Mouse (Mus musculus) testis, adult 2 months (tissue): ENCODE measurements at regions not wholly inside any gene's neighbourhood (a gene's known extent, or its start where the extent isn't known, plus 50 kb on each side); places are given as distances from the start of the nearest gene placed in this dataset.

ENCODE experiments used
- CTCF ChIP-seq: fragments of 200-500 bp; IDR thresholded peaks from 2 replicates; pipeline ENCODE4 v1.5.1; 2012; ENCODE audit warnings: low read depth, mild to moderate bottlenecking, inconsistent platforms, low read length, moderate library complexity; ENCODE audit not compliant: control insufficient read depth, insufficient read depth, insufficient replicate concordance
- POLR2A ChIP-seq: fragments of 200-500 bp; IDR thresholded peaks from 2 replicates; pipeline ENCODE4 v1.6.1; 2012; ENCODE audit warnings: low read depth, mild to moderate bottlenecking, inconsistent platforms, low read length, moderate library complexity; ENCODE audit not compliant: control insufficient read depth

DNA sequence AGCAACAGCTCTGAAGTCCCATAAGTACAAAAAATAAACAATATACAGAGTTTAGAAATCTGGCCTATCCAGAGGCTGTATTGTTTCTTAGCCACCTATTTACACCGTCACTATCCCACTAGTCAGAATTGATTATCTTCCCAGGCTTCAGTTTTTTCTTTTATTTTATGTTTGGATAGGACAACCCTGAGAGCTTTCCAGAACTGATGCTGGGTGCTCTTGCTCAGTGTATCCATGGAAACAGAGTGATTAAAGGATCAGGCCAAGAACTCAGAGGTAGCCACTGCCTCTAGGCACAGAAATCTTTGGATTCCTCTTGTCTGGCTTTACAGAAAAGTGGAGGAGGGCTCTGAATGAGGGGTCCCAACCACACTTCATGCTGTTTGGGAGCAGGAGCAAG, 55.3 kb upstream of the Lmcd1 start:
- no peak for TF ChIP-seq CTCF
- no peak for TF ChIP-seq POLR2A
